28 mouse cellular contexts compared by ENCODE assay signal in genomic region chr17:9200386-9200785, GRCm38 (mm10).
"Had no signal": no experiment of that assay in that cellular context is flagged by ENCODE, and none has a peak within 500 bp of the region (broad histone marks: within the 10 kb centered on the region; RNA-seq: fewer than 3 reads in every experiment).

No protein-coding gene starts in this region.

- H3K4me3 ChIP-seq: embryonic facial prominence, embryonic 10.5 days; embryonic facial prominence, embryonic 12.5 days; embryonic facial prominence, embryonic 13.5 days; embryonic facial prominence, embryonic 15.5 days; erythroblast, embryonic 14.5 days; forebrain, embryonic 10.5 days; forebrain, embryonic 12.5 days; forebrain, embryonic 13.5 days; forebrain, embryonic 15.5 days; gastrocnemius, adult 2 months; heart, adult 2 months; heart, embryonic 10.5 days had no signal

- H3K9me3 ChIP-seq: embryonic facial prominence, embryonic 10.5 days; embryonic facial prominence, embryonic 12.5 days; embryonic facial prominence, embryonic 13.5 days; embryonic facial prominence, embryonic 15.5 days; forebrain, embryonic 10.5 days; forebrain, embryonic 12.5 days; forebrain, embryonic 13.5 days; forebrain, embryonic 15.5 days; heart, embryonic 10.5 days had no signal

- ATAC-seq: forebrain, embryonic 13.5 days; forebrain, embryonic 14.5 days; forebrain, embryonic 15.5 days; forebrain, embryonic 16.5 days; forebrain, postnatal 0 days had no signal

- H3K4me2 ChIP-seq: embryonic facial prominence, embryonic 12.5 days; embryonic facial prominence, embryonic 13.5 days; embryonic facial prominence, embryonic 15.5 days; forebrain, embryonic 12.5 days; forebrain, embryonic 13.5 days; forebrain, embryonic 15.5 days; heart, embryonic 11.5 days had no signal

- DNase-seq: cerebellum, adult 9-10 months; cerebellum, adult 9-11 months; cerebellum, postnatal 10 days; cerebellum, postnatal 14 days; cerebellum, postnatal 25 days; cerebellum, postnatal 36 days; embryo, embryonic 11 days; forebrain, postnatal 0 days; gastrocnemius, adult 2 months; gastrocnemius, postnatal 10 days; gastrocnemius, postnatal 14 days; gastrocnemius, postnatal 25 days; gastrocnemius, postnatal 36 days; heart, adult 18-20 months; heart, adult 2 months had no signal

- H3K4me1 ChIP-seq: embryonic facial prominence, embryonic 12.5 days; embryonic facial prominence, embryonic 13.5 days; embryonic facial prominence, embryonic 15.5 days; forebrain, embryonic 13.5 days; forebrain, embryonic 15.5 days; heart, embryonic 10.5 days had no signal

- H3K27ac ChIP-seq: embryonic facial prominence, embryonic 10.5 days; embryonic facial prominence, embryonic 12.5 days; embryonic facial prominence, embryonic 13.5 days; embryonic facial prominence, embryonic 15.5 days; forebrain, embryonic 10.5 days; forebrain, embryonic 12.5 days; forebrain, embryonic 13.5 days; forebrain, embryonic 15.5 days; gastrocnemius, adult 2 months; heart, adult 2 months; heart, embryonic 10.5 days had no signal

- H3K9ac ChIP-seq: embryonic facial prominence, embryonic 12.5 days; embryonic facial prominence, embryonic 13.5 days; embryonic facial prominence, embryonic 15.5 days; forebrain, embryonic 12.5 days; forebrain, embryonic 13.5 days; forebrain, embryonic 15.5 days; forebrain, postnatal 0 days had no signal

- H3K27me3 ChIP-seq: embryonic facial prominence, embryonic 12.5 days; embryonic facial prominence, embryonic 13.5 days; embryonic facial prominence, embryonic 15.5 days; forebrain, embryonic 12.5 days; forebrain, embryonic 13.5 days; forebrain, embryonic 15.5 days had no signal

- H3K36me3 ChIP-seq: embryonic facial prominence, embryonic 10.5 days; embryonic facial prominence, embryonic 12.5 days; embryonic facial prominence, embryonic 13.5 days; embryonic facial prominence, embryonic 15.5 days; forebrain, embryonic 10.5 days; forebrain, embryonic 12.5 days; forebrain, embryonic 15.5 days; heart, embryonic 10.5 days had no signal
